Mouse (Mus musculus): ENCODE data around the gene Fam205a1. TPM values are rescaled to one million over a fixed set of nuclear protein-coding genes. Genes with fewer than 3 reads are reported as not detected.

Fam205a1 gene
- total and polyA plus RNA-seq, 2 experiments from 2014 or later, result 0.05 TPM; not detected in 1

- H3K4me1 ChIP-seq (ENCODE audit: insufficient read depth), result no peaks in the 10 kb centered on the region
- H3K27me3 ChIP-seq (ENCODE audit: insufficient read depth, low read length), result 0 out of 2 replicates have a peak, but pooled peaks cover 4% of the 10 kb centered on the region
- WGBS, result 95% methylated on average over 6 of the region's 6 CpGs
- H3K36me3 ChIP-seq (ENCODE audit: insufficient read depth), result no peaks in the 10 kb centered on the region
- no peak for DNase-seq
- no peak overlapping the region for H3K4me3 ChIP-seq (ENCODE audit: low read depth, low read length)
- H3K9ac ChIP-seq, result no peak overlapping the region
- H3K4me2 ChIP-seq (ENCODE audit: low read depth), result no peak overlapping the region
- ATAC-seq, result no peak
- no peak for TF ChIP-seq CTCF (IDR thresholded peaks at IDR 0.05; ENCODE audit: low read depth)
- no peaks in the 10 kb centered on the region for H3K9me3 ChIP-seq (ENCODE audit: low read length)
- H3K27ac ChIP-seq (ENCODE audit: low read depth, low read length), result no peak overlapping the region
Measured at GRCm38 (mm10) chr4:42888806-42889205, 35.1 kb upstream of the Fam205a1 start.

GRCm38 (mm10) chr4:42886926-42887325, 33.2 kb upstream of the Fam205a1 start:
- 0 out of 2 replicates have a peak, but pooled peaks cover 4% of the 10 kb centered on the region for H3K27me3 ChIP-seq (ENCODE audit: insufficient read depth, low read length)
- no peaks in the 10 kb centered on the region for H3K4me1 ChIP-seq (ENCODE audit: insufficient read depth)
- H3K9me3 ChIP-seq (ENCODE audit: low read length), result no peaks in the 10 kb centered on the region
- no peak overlapping the region for H3K27ac ChIP-seq (ENCODE audit: low read depth, low read length)
- DNase-seq (no peak), ATAC-seq (no peak)
- WGBS, result 85% methylated on average over 6 of the region's 6 CpGs
- H3K36me3 ChIP-seq (ENCODE audit: insufficient read depth), result no peaks in the 10 kb centered on the region
- no peak overlapping the region for H3K9ac ChIP-seq
- no peak for TF ChIP-seq CTCF (IDR thresholded peaks at IDR 0.05; ENCODE audit: low read depth)
- H3K4me3 ChIP-seq (ENCODE audit: low read depth, low read length), result no peak overlapping the region
- no peak overlapping the region for H3K4me2 ChIP-seq (ENCODE audit: low read depth)

- ATAC-seq, result no peak
- H3K4me3 ChIP-seq (ENCODE audit: low read depth, low read length), result no peak overlapping the region
- H3K4me1 ChIP-seq (ENCODE audit: insufficient read depth), result no peaks in the 10 kb centered on the region
- no peaks in the 10 kb centered on the region for H3K27me3 ChIP-seq (ENCODE audit: insufficient read depth, low read length)
- no peak overlapping the region for H3K4me2 ChIP-seq (ENCODE audit: low read depth)
- H3K9ac ChIP-seq, result no peak overlapping the region
- H3K9me3 ChIP-seq (ENCODE audit: low read length), result no peaks in the 10 kb centered on the region
- DNase-seq, result no peak
- WGBS, result 33% methylated on average over 1 of the region's 1 CpGs
- H3K36me3 ChIP-seq (ENCODE audit: insufficient read depth), result no peaks in the 10 kb centered on the region
- no peak overlapping the region for H3K27ac ChIP-seq (ENCODE audit: low read depth, low read length)
- no peak for TF ChIP-seq CTCF (IDR thresholded peaks at IDR 0.05; ENCODE audit: low read depth)
Measured at GRCm38 (mm10) chr4:42880677-42880948, 26.9 kb upstream of the Fam205a1 start.

- no peaks in the 10 kb centered on the region for H3K27me3 ChIP-seq (ENCODE audit: insufficient read depth, low read length)
- 83% methylated on average over 16 of the region's 16 CpGs for WGBS
- DNase-seq, result no peak
- no peak overlapping the region for H3K9ac ChIP-seq
- H3K4me1 ChIP-seq (ENCODE audit: insufficient read depth), result no peaks in the 10 kb centered on the region
- no peaks in the 10 kb centered on the region for H3K36me3 ChIP-seq (ENCODE audit: insufficient read depth)
- no peak for ATAC-seq
- no peak for TF ChIP-seq CTCF (IDR thresholded peaks at IDR 0.05; ENCODE audit: low read depth)
- H3K4me2 ChIP-seq (ENCODE audit: low read depth), result no peak overlapping the region
- no peaks in the 10 kb centered on the region for H3K9me3 ChIP-seq (ENCODE audit: low read length)
- H3K27ac ChIP-seq (ENCODE audit: low read depth, low read length), result no peak overlapping the region
- H3K4me3 ChIP-seq (ENCODE audit: low read depth, low read length), result no peak overlapping the region
Measured at GRCm38 (mm10) chr4:42879829-42880676, 26.4 kb upstream of the Fam205a1 start.

- H3K27me3 ChIP-seq (ENCODE audit: insufficient read depth, low read length), result no peaks in the 10 kb centered on the region
- 89% methylated on average over 2 of the region's 2 CpGs for WGBS
- no peak for TF ChIP-seq CTCF (IDR thresholded peaks at IDR 0.05; ENCODE audit: low read depth)
- H3K4me3 ChIP-seq (ENCODE audit: low read depth, low read length), result no peak overlapping the region
- no peak for DNase-seq
- no peak overlapping the region for H3K4me2 ChIP-seq (ENCODE audit: low read depth)
- H3K9me3 ChIP-seq (ENCODE audit: low read length), result no peaks in the 10 kb centered on the region
- ATAC-seq, result no peak
- H3K4me1 ChIP-seq (ENCODE audit: insufficient read depth), result no peaks in the 10 kb centered on the region
- H3K36me3 ChIP-seq (ENCODE audit: insufficient read depth), result no peaks in the 10 kb centered on the region
- no peak overlapping the region for H3K9ac ChIP-seq
- no peak overlapping the region for H3K27ac ChIP-seq (ENCODE audit: low read depth, low read length)
Measured at GRCm38 (mm10) chr4:42877657-42878056, 24.0 kb upstream of the Fam205a1 start.

GRCm38 (mm10) chr4:42876586-42877291, 23.1 kb upstream of the Fam205a1 start:
- Histone ChIP-seq H3K4me2 (ENCODE audit: low read depth) (no peak overlapping the region), H3K9ac (no peak overlapping the region), H3K27ac (ENCODE audit: low read depth, low read length) (no peak overlapping the region), H3K27me3 (ENCODE audit: insufficient read depth, low read length) (no peaks in the 10 kb centered on the region), H3K4me3 (ENCODE audit: low read depth, low read length) (no peak overlapping the region), H3K36me3 (ENCODE audit: insufficient read depth) (no peaks in the 10 kb centered on the region), H3K4me1 (ENCODE audit: insufficient read depth) (no peaks in the 10 kb centered on the region), H3K9me3 (ENCODE audit: low read length) (no peaks in the 10 kb centered on the region)
- 33% methylated on average over 5 of the region's 5 CpGs for WGBS
- DNase-seq (peak; percentile 85), ATAC-seq (peak; percentile 94)
- TF ChIP-seq CTCF (IDR thresholded peaks at IDR 0.05; ENCODE audit: low read depth), result peak; percentile 81

- Histone ChIP-seq H3K4me1 (ENCODE audit: insufficient read depth) (no peaks in the 10 kb centered on the region), H3K4me3 (ENCODE audit: low read depth, low read length) (no peak within 1 kb of the TSS), H3K4me2 (ENCODE audit: low read depth) (no peak within 1 kb of the TSS), H3K9me3 (ENCODE audit: low read length) (no peaks in the 10 kb centered on the region), H3K27ac (ENCODE audit: low read depth, low read length) (no peak within 1 kb of the TSS), H3K36me3 (ENCODE audit: insufficient read depth) (no peaks in the 10 kb centered on the region), H3K9ac (no peak within 1 kb of the TSS), H3K27me3 (ENCODE audit: insufficient read depth, low read length) (no peaks in the 10 kb centered on the region)
- DNase-seq (no peak), ATAC-seq (no peak)
- 87% methylated on average over 7 of the region's 7 CpGs for WGBS
- TF ChIP-seq CTCF (IDR thresholded peaks at IDR 0.05; ENCODE audit: low read depth), result no peak
Measured at GRCm38 (mm10) chr4:42874134-42874533, 20.4 kb upstream of the Fam205a1 start, which contains the start of gene Fam205c. Gene Fam205c, minus strand, starts transcription at chr4:42874234.

Data from forebrain, postnatal 0 days (tissue).